Mouse (Mus musculus) myocyte (in vitro differentiated cells): ENCODE data around the gene Yif1b.

Source experiments
- CEBPB ChIP-seq: IDR thresholded peaks from 2 replicates; pipeline ENCODE4 v1.6.1; 2011; ENCODE audit warnings: mild to moderate bottlenecking, moderate library complexity; ENCODE audit not compliant: poor library complexity, insufficient read depth, severe bottlenecking
- MAX ChIP-seq: IDR thresholded peaks from one replicate; pipeline ENCODE4 v1.6.1; 2011; ENCODE audit warnings: low read depth, mild to moderate bottlenecking, control low read depth
- MYOD1 ChIP-seq, 3 experiments: IDR thresholded peaks; one replicate each; pipeline ENCODE4 v1.6.1; 2011; ENCODE audit warnings: control low read depth in 2 of 3, low read depth in 2 of 3, mild to moderate bottlenecking in 2 of 3, moderate library complexity in 1 of 3; ENCODE audit not compliant: insufficient read length in 2 of 3, control insufficient read depth in 1 of 3
- MYOG ChIP-seq, 3 experiments: IDR thresholded peaks; one replicate each; pipeline ENCODE4 v1.6.1; 2011; ENCODE audit warnings: control low read depth in 2 of 3, low read depth in 2 of 3, mild to moderate bottlenecking in 2 of 3; ENCODE audit not compliant: insufficient read length in 2 of 3, control insufficient read depth in 1 of 3, insufficient read depth in 1 of 3
- POLR2A ChIP-seq: IDR thresholded peaks from one replicate; pipeline ENCODE4 v1.6.1; 2011; ENCODE audit warnings: low read depth, mild to moderate bottlenecking, control low read depth, moderate library complexity; ENCODE audit not compliant: insufficient read length
- POLR2AphosphoS2 ChIP-seq: IDR thresholded peaks from one replicate; pipeline ENCODE4 v1.6.1; 2011; ENCODE audit warnings: low read depth, control low read depth; ENCODE audit not compliant: insufficient read length
- REST ChIP-seq: IDR thresholded peaks from one replicate; pipeline ENCODE4 v1.6.1; 2011; ENCODE audit warnings: mild to moderate bottlenecking, control low read depth, moderate library complexity; ENCODE audit not compliant: insufficient read depth, insufficient read length
- TCF12 ChIP-seq: IDR thresholded peaks from one replicate; pipeline ENCODE4 v1.6.1; 2011; ENCODE audit warnings: mild to moderate bottlenecking, control low read depth; ENCODE audit not compliant: poor library complexity, insufficient read depth, severe bottlenecking

DNA sequence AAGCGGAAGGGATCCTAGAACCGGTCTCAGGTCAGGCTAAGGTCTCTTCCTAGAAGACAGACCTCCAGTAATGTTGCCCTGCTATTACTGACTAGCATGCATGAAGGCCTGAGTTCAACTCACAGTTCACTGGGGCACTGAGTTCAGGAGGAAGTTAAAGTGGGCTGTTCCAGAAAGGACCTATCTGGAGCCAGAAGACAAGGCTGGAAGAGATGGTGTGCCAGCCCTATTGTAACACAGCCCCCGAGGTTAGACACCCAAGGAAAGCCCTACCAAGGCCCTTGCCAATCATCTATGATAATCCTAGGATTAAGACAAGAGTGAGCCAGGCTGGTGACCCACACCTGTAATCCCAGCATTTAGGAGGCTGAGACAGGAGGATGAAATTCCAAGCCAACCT lies 6.6 kb upstream of the Yif1b start:
- TF ChIP-seq MAX (no peak), POLR2A (no peak), MYOG (IDR thresholded peaks at IDR 0.05; ENCODE audit: control insufficient read depth in 1 of 3, insufficient read depth in 1 of 3, insufficient read length in 2 of 3, low read depth in 2 of 3) (no peak), POLR2AphosphoS2 (no peak), MYOD1 (IDR thresholded peaks at IDR 0.05; ENCODE audit: control insufficient read depth in 1 of 3, insufficient read length in 2 of 3, low read depth in 2 of 3) (no peak), REST (no peak), CEBPB (no peak), TCF12 (no peak)
